Mouse (Mus musculus) 416B (cell line): Measurements from ENCODE around the gene Fbxl22.

Experiments used
- DNase-seq: peaks from one replicate; pipeline ENCODE4 v3.0.0; 2011; ENCODE audit warnings: low read depth

The Fbxl22 gene

DNA sequence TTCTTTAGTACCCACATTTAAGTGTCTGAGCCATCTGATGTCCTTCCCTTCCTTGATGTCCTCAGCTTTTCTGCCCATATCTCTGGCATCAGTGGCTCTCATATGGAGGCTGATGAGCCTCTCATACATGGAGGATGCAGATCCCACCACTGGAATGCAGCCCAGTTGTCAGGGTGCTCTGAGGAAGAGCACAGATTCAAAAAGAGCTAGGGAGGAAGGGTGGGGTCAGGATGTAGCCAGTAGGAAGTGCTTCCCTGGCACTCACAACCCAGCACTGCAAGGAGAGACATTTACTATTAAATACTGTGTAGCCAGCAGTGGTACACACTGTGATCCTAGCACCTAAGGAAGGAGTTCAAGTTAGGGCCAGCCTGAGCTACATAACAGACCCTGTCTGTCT lies 8.0 kb downstream of the Fbxl22 start:
- DNase-seq: no peak

DNA sequence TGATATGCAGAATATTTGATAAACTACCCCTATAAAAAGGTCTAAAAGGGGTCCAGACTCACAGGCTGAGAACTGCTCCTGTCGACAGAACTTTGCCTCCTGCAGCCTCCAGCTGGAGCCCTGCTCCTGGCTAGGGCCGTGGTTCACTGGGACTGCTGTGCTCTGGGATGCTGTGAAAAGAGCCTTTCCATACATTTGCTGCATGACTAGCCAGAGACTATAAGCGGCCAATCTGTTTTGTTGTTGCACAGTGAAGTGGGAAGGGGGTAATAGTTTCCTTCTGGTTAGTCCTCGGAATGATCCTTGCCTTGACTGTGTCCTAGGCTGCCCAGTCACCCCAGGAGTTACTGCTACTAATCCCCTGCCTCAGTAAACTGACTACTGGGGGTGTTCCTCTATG lies 8.4 kb downstream of the Fbxl22 start:
- no peak for DNase-seq

- DNase-seq: peak; percentile 76
Observed at GRCm38 (mm10) chr9:66505141-66505917, 9.1 kb downstream of the Fbxl22 start.

- DNase-seq: no peak
Observed at GRCm38 (mm10) chr9:66504518-66504917, 9.9 kb downstream of the Fbxl22 start.

- peak; percentile 52 for DNase-seq
Observed at GRCm38 (mm10) chr9:66503879-66504411, 10.4 kb downstream of the Fbxl22 start.

- no peak for DNase-seq
Observed at GRCm38 (mm10) chr9:66501248-66501647, 13.1 kb downstream of the Fbxl22 start.

- no peak for DNase-seq
Observed at GRCm38 (mm10) chr9:66493992-66494391, 20.4 kb downstream of the Fbxl22 start.

DNA sequence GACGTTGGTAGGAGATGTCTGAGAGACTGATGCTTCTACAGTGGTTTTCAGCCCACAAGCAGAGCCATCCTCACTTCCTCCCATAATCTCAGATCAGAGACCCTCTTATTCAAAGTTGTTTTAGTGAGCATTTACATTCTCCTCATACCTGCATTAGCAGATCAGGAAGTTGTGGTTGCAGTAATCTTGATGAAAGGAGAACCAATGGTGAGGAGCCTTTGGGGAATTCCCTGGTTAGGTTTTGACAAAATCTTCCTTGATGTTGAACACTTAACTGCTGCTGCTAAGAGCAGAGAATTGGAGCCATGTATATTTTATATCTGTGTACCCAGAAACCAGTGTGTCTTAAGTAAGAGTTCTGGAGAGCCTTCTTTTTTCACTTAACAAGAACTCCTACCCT lies 22.0 kb downstream of the Fbxl22 start:
- no peak for DNase-seq

DNA sequence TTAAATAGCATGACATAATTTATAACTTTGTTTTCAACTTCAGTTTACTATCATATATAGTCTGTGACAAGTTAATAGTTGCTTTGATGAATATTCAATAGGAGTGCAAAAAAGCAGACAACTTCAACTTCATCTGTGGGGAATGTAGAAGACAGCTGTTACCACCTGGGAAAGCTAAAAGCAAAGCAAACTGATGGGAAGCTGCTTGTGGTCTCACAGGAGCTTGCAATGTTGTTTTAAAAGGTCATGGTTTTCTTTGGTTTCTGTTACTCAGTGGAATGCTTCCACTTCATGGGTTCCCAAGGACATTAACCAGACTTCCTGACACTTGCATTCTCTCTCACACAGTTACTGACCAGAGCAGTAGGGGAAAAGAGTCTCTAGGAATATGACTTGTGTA lies 25.6 kb downstream of the Fbxl22 start:
- no peak for DNase-seq

DNA sequence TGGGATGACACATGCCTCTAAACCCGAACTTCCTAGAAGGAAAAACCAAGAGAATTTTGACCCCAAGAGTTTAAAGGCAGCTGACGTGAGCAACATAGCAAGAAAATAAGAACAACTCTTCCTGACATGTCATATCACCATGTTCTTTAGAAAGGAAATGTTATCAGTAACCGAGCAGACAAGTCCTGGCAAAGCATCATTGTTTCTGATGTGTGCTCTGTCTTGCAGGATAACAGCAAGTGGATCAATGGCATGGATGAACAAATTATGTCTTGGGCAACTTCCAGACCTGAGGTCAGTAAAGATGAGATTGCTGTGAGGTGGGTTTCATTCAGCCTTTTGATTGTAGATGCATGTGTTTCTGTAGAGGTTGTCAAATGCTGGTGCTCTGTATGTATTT lies 31.0 kb downstream of the Fbxl22 start:
- DNase-seq: no peak

GRCm38 (mm10) chr9:66477785-66478184 lies 36.6 kb downstream of the Fbxl22 start:
- DNase-seq: no peak

DNA sequence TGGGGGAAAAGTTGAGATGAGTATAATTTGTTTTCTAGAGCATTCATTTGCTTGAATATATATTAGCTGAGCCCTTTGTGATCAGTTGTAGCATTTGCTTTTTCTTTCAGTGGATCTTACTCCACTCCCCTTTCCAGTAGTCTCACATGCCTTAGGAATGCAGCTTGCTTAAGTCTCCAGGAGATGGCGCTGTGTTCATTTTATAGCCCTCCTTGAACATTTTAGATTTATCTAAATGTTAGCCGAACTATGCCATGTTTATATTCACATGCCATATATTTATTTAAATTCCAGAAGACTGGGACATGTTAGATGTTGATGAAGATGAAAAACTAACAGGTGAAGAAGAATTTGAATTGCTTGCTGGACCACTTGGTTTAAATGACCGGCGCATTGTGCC lies 49.3 kb downstream of the Fbxl22 start:
- peak; percentile 74 for DNase-seq
